Mouse (Mus musculus) kidney, postnatal 0 days (tissue): ENCODE results near the gene Llph. TPM values are rescaled to one million over a fixed set of nuclear protein-coding genes. Genes with fewer than 3 reads are reported as not detected.

ENCODE experiments used
- ATAC-seq: fragments of 200-750 bp; cut with Nextera tagmentation; replicated peaks from 2 replicates; pipeline ENCODE4 v1.8.0; 2017; ENCODE audit warnings: low read depth, moderate number of reproducible peaks, moderate TSS enrichment, moderate library complexity; ENCODE audit not compliant: low FRiP score
- DNase-seq: peaks from one replicate; pipeline ENCODE4 v3.0.0-alpha.2; 2016; ENCODE audit warnings: low spot score
- H3K27ac ChIP-seq: fragments of 300-500 bp; sonication (generic); 2 replicates; pipeline ENCODE4 v1.5.1; 2014; ENCODE audit warnings: mild to moderate bottlenecking
- H3K27me3 ChIP-seq: fragments of 300-500 bp; sonication (generic); 2 replicates; pipeline ENCODE4 v1.6.1; 2014; ENCODE audit warnings: low read length, mixed read lengths; ENCODE audit not compliant: insufficient read depth
- H3K36me3 ChIP-seq: fragments of 300-500 bp; sonication (generic); 2 replicates; pipeline ENCODE4 v1.6.1; 2014; ENCODE audit warnings: low read length, mixed read lengths; ENCODE audit not compliant: insufficient read depth
- H3K4me1 ChIP-seq: fragments of 300-500 bp; sonication (generic); replicated peaks from 2 replicates; pipeline ENCODE4 v1.6.1; 2014; ENCODE audit warnings: antibody characterized with exemption, low read length, mixed read lengths; ENCODE audit not compliant: insufficient read depth
- H3K4me2 ChIP-seq: fragments of 300-500 bp; sonication (generic); 2 replicates; pipeline ENCODE4 v1.6.1; 2014; ENCODE audit warnings: mild to moderate bottlenecking, low read length, moderate library complexity, mixed read lengths
- H3K4me3 ChIP-seq: fragments of 300-500 bp; sonication (generic); replicated peaks from 2 replicates; pipeline ENCODE4 v1.5.1; 2014; ENCODE audit warnings: low read depth, low read length
- H3K9ac ChIP-seq: fragments of 300-500 bp; sonication (generic); 2 replicates; pipeline ENCODE4 v1.6.1; 2014; ENCODE audit warnings: low read depth, low read length
- H3K9me3 ChIP-seq: fragments of 300-500 bp; sonication (generic); replicated peaks from 2 replicates; pipeline ENCODE4 v1.6.1; 2016; ENCODE audit warnings: low read length, inconsistent platforms, mixed read lengths
- CTCF ChIP-seq: IDR thresholded peaks from 2 replicates; pipeline ENCODE4 v1.5.1; 2016; ENCODE audit warnings: antibody characterized with exemption, low read depth, mild to moderate bottlenecking, moderate library complexity
- WGBS: fragments of 180-500 bp; shearing (Covaris S2); extraction: QIAGEN DNeasy Blood & Tissue Kit; methylation state at CpG from one replicate; pipeline ENCODE4 v1.1.7; 2014; 5-methylcytosine and 5-hydroxymethylcytosine counted together
- polyA plus RNA-seq: library from polyadenylated mRNA; unstranded; fragments of >200 nt; fragmentation: Nextera tagmentation; extraction: Ambion mirVana; gene quantifications from 2 replicates; pipeline ENCODE4 v1.2.1, GENCODE M21; 2015

Gene Llph
- polyA plus RNA-seq, 1 experiment from 2014 or later: 54.3 TPM

DNA sequence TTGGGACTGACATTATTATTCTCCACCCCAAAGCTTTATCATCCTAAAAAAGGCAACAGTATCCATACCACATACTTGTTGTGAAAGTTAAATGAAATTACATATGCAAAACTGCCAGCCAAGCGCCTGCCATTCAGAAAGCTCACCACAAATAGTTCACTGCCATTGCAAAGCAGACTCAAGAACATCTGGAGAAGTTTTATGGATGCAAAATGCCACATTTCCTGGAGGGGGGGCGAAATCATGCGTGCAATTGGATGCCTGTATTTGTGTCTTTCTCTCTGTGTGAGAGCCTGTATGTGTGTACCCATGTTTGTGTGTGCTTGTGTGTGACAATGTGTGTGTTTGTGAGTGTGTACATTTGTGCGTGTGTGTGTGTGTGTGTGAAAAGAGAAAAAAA lies 24.9 kb downstream of the Llph start:
- Histone ChIP-seq H3K27ac (no peak overlapping the region), H3K4me1 (0 out of 2 replicates have a peak, but pooled peaks cover 8% of the 10 kb centered on the region), H3K4me3 (no peak overlapping the region), H3K36me3 (no peaks in the 10 kb centered on the region), H3K4me2 (no peak overlapping the region), H3K9ac (no peak overlapping the region), H3K9me3 (no peaks in the 10 kb centered on the region), H3K27me3 (no peaks in the 10 kb centered on the region)
- WGBS: 84% methylated on average over 4 of the region's 4 CpGs
- no peak for TF ChIP-seq CTCF
- no peak for ATAC-seq
- no peak for DNase-seq

DNA sequence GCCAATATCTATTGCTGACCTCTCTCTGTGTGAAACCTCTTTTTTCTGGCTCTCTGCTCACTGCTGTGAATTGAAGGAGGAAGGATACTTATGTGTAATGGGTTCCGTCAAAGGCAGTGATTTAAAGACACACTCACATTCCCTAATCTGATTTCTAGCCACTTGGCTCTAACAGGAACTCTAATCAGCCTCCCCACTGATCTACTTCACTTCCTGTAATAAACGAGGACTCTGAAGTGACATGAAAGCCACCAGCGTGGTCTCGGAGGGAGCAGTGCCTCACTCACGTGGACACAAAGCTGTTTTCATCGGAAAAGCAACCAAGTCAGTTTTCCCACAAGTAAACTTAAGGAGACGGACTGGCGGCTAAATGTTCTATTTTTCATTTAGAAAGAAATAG lies 25.9 kb downstream of the Llph start:
- no peaks in the 10 kb centered on the region for H3K36me3 ChIP-seq
- 13% methylated on average over 8 of the region's 8 CpGs for WGBS
- 0 out of 2 replicates have a peak, but pooled peaks cover 3% of the 10 kb centered on the region for H3K4me1 ChIP-seq
- no peak overlapping the region for H3K4me3 ChIP-seq
- DNase-seq: peak; percentile 84
- no peak overlapping the region for H3K27ac ChIP-seq
- 0 out of 2 replicates have a peak overlapping the region, but pooled peaks have one; percentile 21 for H3K4me2 ChIP-seq
- no peaks in the 10 kb centered on the region for H3K27me3 ChIP-seq
- no peaks in the 10 kb centered on the region for H3K9me3 ChIP-seq
- no peak for TF ChIP-seq CTCF
- no peak overlapping the region for H3K9ac ChIP-seq
- ATAC-seq: no peak

DNA sequence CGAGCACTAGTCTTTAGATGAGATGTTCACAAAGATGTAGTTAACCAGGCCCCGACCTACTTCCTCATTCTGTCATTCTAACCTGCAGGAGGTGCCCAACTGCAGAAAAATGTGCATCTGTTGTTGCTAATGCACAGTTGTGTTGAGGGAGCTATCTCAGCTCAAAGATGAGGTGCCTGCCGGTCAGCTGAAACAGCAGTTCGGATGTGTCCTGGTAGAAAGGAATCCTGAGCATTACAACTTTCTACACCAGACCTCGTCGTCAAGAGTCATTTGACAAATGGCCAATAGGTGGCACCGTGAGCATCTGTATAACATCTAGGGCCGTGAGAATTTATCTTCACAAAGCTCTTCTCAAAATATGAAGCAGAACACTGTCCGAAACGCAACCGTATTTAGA lies 30.4 kb downstream of the Llph start:
- no peaks in the 10 kb centered on the region for H3K27me3 ChIP-seq

DNA sequence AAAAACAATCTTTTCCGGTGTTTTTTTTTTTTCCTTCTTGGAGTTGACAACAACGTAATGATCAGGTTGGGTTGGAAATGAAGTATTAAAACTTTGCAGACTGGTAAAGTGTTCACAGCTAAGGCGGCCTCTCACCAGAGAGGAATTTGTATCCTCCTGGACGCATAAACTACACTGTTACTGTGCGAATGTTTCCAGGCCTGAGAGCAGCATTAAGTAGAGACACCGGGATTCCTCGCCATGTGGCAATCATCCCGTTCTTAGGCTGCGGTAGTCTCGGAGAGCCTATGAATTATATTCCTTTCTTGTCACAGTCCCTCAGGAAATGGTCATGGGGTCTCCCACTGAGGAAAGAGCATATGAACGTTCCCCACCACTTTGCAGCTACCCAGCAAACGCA lies 40.9 kb downstream of the Llph start:
- no peak overlapping the region for H3K4me2 ChIP-seq
- 52% methylated on average over 12 of the region's 12 CpGs for WGBS
- H3K27ac ChIP-seq: no peak overlapping the region
- H3K27me3 ChIP-seq: no peaks in the 10 kb centered on the region
- no peaks in the 10 kb centered on the region for H3K9me3 ChIP-seq
- H3K36me3 ChIP-seq: no peaks in the 10 kb centered on the region
- DNase-seq (no peak), ATAC-seq (no peak)
- H3K4me1 ChIP-seq: 0 out of 2 replicates have a peak, but pooled peaks cover 5% of the 10 kb centered on the region
- TF ChIP-seq CTCF: no peak
- no peak overlapping the region for H3K4me3 ChIP-seq
- no peak overlapping the region for H3K9ac ChIP-seq

More for the DNA sequence above, 30.4 kb downstream of the Llph start:
- H3K9ac ChIP-seq: no peak overlapping the region
- peak; percentile 90 for DNase-seq
- no peak for ATAC-seq
- 19% methylated on average over 11 of the region's 11 CpGs for WGBS
- peak; percentile 77 for TF ChIP-seq CTCF
- H3K9me3 ChIP-seq: no peaks in the 10 kb centered on the region
- no peak overlapping the region for H3K4me2 ChIP-seq
- no peak overlapping the region for H3K4me3 ChIP-seq
- no peak overlapping the region for H3K27ac ChIP-seq
- 0 out of 2 replicates have a peak, but pooled peaks cover 3% of the 10 kb centered on the region for H3K4me1 ChIP-seq
- H3K36me3 ChIP-seq: no peaks in the 10 kb centered on the region

DNA sequence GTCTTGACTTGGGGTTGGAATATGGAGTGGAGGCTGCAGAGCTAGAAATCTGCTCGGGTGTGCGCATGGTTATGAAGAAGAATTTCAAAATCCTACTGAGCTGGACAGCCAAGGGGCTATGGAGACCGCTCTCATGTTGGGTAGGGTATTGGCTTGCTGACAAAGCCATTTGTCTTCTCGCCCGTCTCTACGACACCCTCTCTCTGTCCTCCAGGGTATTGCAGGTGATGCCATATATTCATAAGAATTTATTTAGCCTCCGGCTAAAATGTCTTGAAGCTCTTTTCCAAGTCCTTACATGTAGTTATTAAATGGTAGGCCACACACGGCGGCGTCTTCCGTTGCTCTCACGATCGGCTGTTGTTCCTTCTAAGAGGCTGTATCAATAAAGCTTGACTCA lies 43.1 kb downstream of the Llph start:
- Histone ChIP-seq H3K4me3 (no peak overlapping the region), H3K27me3 (no peaks in the 10 kb centered on the region), H3K36me3 (no peaks in the 10 kb centered on the region), H3K27ac (no peak overlapping the region), H3K9ac (no peak overlapping the region), H3K4me1 (0 out of 2 replicates have a peak, but pooled peaks cover 5% of the 10 kb centered on the region), H3K9me3 (no peaks in the 10 kb centered on the region), H3K4me2 (no peak overlapping the region)
- ATAC-seq (no peak), DNase-seq (no peak)
- peak; percentile 27; the same call in 1 of the 2 replicates for TF ChIP-seq CTCF
- 94% methylated on average over 13 of the region's 13 CpGs for WGBS

DNA sequence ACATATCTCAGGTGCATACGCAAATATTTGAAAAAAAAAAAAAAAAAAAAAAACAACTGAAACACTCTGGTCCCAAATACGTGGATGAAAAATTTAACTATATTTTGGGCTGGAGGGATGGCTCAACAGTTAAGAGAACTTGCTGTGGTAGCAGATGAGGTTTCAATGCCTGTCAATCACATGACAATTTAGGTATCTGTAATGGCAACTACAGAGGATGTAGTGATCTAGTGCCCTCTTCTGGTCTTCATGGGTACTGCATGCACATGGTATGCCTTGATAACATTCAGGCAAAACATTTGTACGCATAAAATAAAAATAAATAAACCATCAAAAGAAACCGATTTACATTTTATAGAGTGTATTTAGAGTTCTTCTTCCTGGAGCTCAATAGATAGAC lies 43.9 kb downstream of the Llph start:
- Histone ChIP-seq H3K36me3 (no peaks in the 10 kb centered on the region), H3K9ac (no peak overlapping the region), H3K4me1 (0 out of 2 replicates have a peak, but pooled peaks cover 5% of the 10 kb centered on the region), H3K27ac (no peak overlapping the region), H3K4me3 (no peak overlapping the region), H3K27me3 (no peaks in the 10 kb centered on the region), H3K9me3 (no peaks in the 10 kb centered on the region), H3K4me2 (no peak overlapping the region)
- WGBS: 80% methylated on average over 4 of the region's 4 CpGs
- peak; percentile 64 for DNase-seq
- TF ChIP-seq CTCF: peak; percentile 81
- ATAC-seq: no peak

DNA sequence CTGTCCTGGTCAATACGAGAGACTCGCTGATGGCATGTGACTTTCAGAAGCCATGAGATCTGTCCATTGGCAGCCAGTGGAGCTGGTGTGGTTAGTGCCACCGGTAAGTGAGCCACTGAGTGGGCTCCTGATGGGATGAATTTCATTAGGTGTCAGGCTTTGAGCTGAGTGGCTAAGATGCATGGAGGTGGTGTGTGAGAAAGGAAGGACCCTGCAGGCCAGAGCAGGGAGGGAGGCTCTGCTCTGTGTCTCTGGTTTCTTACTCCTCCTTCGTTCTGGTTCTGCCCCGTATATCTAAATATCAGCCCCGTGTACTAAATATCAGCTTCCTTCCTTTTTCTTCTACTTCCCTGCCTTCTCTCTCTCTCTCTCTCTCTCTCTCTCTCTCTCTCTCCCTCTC lies 44.4 kb downstream of the Llph start:
- no peak for ATAC-seq
- H3K9me3 ChIP-seq: no peaks in the 10 kb centered on the region
- no peak overlapping the region for H3K4me2 ChIP-seq

More for the DNA sequence above, 44.4 kb downstream of the Llph start:
- no peak for TF ChIP-seq CTCF
- Histone ChIP-seq H3K27me3 (no peaks in the 10 kb centered on the region), H3K9ac (no peak overlapping the region), H3K36me3 (no peaks in the 10 kb centered on the region), H3K27ac (no peak overlapping the region), H3K4me3 (no peak overlapping the region), H3K4me1 (0 out of 2 replicates have a peak, but pooled peaks cover 5% of the 10 kb centered on the region)
- 43% methylated on average over 6 of the region's 6 CpGs for WGBS
- peak; percentile 53 for DNase-seq
